Mouse (Mus musculus) MEL (cell line): ENCODE results near the gene Hps5. TPM values are rescaled to one million over a fixed set of nuclear protein-coding genes. Genes with fewer than 3 reads are reported as not detected.

ENCODE experiments used
- DNase-seq: peaks from one replicate; pipeline ENCODE4 v3.0.0; 2011; ENCODE audit warnings: low read depth, low spot score
- H3K27ac ChIP-seq: 2 replicates; pipeline ENCODE4 v1.5.1; 2012; ENCODE audit warnings: low read depth, mild to moderate bottlenecking, control low read depth, low read length, moderate library complexity; ENCODE audit not compliant: control insufficient read depth
- H3K27me3 ChIP-seq, 2 experiments: fragments of 150-350 bp in 1 of 2; sonication (generic) in 1 of 2; 2 replicates each; pipeline ENCODE4 v1.6.1; 2012; ENCODE audit warnings: low read length in 2 of 2, mild to moderate bottlenecking in 2 of 2, improper control_type of control experiment in 1 of 2, moderate library complexity in 1 of 2; ENCODE audit not compliant: insufficient read depth in 2 of 2, control insufficient read depth in 1 of 2
- H3K36me3 ChIP-seq, 2 experiments: 2 replicates each; pipeline ENCODE4 v1.6.1; 2012 to 2014; ENCODE audit warnings: low read length in 2 of 2, improper control_type of control experiment in 1 of 2, inconsistent platforms in 1 of 2, mild to moderate bottlenecking in 1 of 2; ENCODE audit not compliant: insufficient read depth in 2 of 2, control insufficient read depth in 1 of 2
- H3K4me1 ChIP-seq, 2 experiments: fragments of 150-350 bp in 1 of 2; sonication (generic) in 1 of 2; 2 replicates each; pipeline ENCODE4 v1.6.1; 2012; ENCODE audit warnings: low read length in 2 of 2, improper control_type of control experiment in 1 of 2, mild to moderate bottlenecking in 1 of 2; ENCODE audit not compliant: insufficient read depth in 2 of 2, control insufficient read depth in 1 of 2
- H3K4me3 ChIP-seq, 2 experiments: fragments of 150-350 bp in 1 of 2; sonication (generic) in 1 of 2; 2 replicates each; pipeline ENCODE4 v1.5.1; 2012; ENCODE audit warnings: low read depth in 2 of 2, low read length in 2 of 2, mild to moderate bottlenecking in 2 of 2, moderate library complexity in 2 of 2, control low read depth in 1 of 2, improper control_type of control experiment in 1 of 2; ENCODE audit not compliant: control insufficient read depth in 1 of 2, insufficient read depth in 1 of 2
- H3K79me2 ChIP-seq: 2 replicates; pipeline ENCODE4 v1.6.1; 2012; ENCODE audit warnings: mild to moderate bottlenecking, low read length, moderate library complexity; ENCODE audit not compliant: control insufficient read depth, poor library complexity, insufficient read depth
- H3K9ac ChIP-seq: 2 replicates; pipeline ENCODE4 v1.6.1; 2012; ENCODE audit warnings: low read depth, mild to moderate bottlenecking, control low read depth, low read length, moderate library complexity; ENCODE audit not compliant: control insufficient read depth, poor library complexity, severe bottlenecking
- H3K9me3 ChIP-seq: fragments of 150-350 bp; sonication (generic); replicated peaks from 2 replicates; pipeline ENCODE4 v1.6.1; 2012; ENCODE audit warnings: mild to moderate bottlenecking, low read length, improper control_type of control experiment, moderate library complexity; ENCODE audit not compliant: insufficient read depth
- CHD2 ChIP-seq: IDR thresholded peaks from 2 replicates; pipeline ENCODE4 v1.6.1; 2011; ENCODE audit warnings: low read length, improper control_type of control experiment
- ETS1 ChIP-seq: IDR thresholded peaks from 2 replicates; pipeline ENCODE4 v1.6.1; 2012; ENCODE audit warnings: low read depth, mild to moderate bottlenecking, inconsistent platforms, low read length, improper control_type of control experiment, moderate library complexity
- MAX ChIP-seq: IDR thresholded peaks from 2 replicates; pipeline ENCODE4 v1.6.1; 2011; ENCODE audit warnings: low read length, improper control_type of control experiment
- MEF2A ChIP-seq: IDR thresholded peaks from 2 replicates; pipeline ENCODE4 v1.6.1; 2014; ENCODE audit warnings: low read depth, mild to moderate bottlenecking, inconsistent platforms, low read length, improper control_type of control experiment; ENCODE audit not compliant: poor library complexity, insufficient replicate concordance, severe bottlenecking; ENCODE audit errors: extremely low read depth
- MXI1 ChIP-seq: IDR thresholded peaks from 2 replicates; pipeline ENCODE4 v1.6.1; 2011; ENCODE audit warnings: mild to moderate bottlenecking, low read depth, low read length, improper control_type of control experiment
- MYB ChIP-seq: IDR thresholded peaks from 2 replicates; pipeline ENCODE4 v1.6.1; 2011; ENCODE audit warnings: mild to moderate bottlenecking, low read depth, low read length, improper control_type of control experiment
- MYC ChIP-seq: IDR thresholded peaks from 2 replicates; pipeline ENCODE4 v1.6.1; 2011; ENCODE audit warnings: low read depth, mild to moderate bottlenecking, low read length, improper control_type of control experiment, moderate library complexity
- POLR2AphosphoS5 ChIP-seq: IDR thresholded peaks from 2 replicates; pipeline ENCODE4 v1.6.1; 2012; ENCODE audit warnings: low read depth, borderline replicate concordance, mild to moderate bottlenecking, inconsistent platforms, low read length, moderate library complexity, mixed read lengths
- RCOR1 ChIP-seq: IDR thresholded peaks from 2 replicates; pipeline ENCODE4 v1.6.1; 2012; ENCODE audit warnings: low read depth, mild to moderate bottlenecking, inconsistent platforms, low read length, improper control_type of control experiment
- SIN3A ChIP-seq: IDR thresholded peaks from 2 replicates; pipeline ENCODE4 v1.6.1; 2012; ENCODE audit warnings: low read length, improper control_type of control experiment, inconsistent platforms
- TAL1 ChIP-seq: IDR thresholded peaks from 2 replicates; pipeline ENCODE4 v1.6.1; 2012; ENCODE audit warnings: mild to moderate bottlenecking, inconsistent platforms, low read length, moderate library complexity, mixed read lengths
- TBP ChIP-seq: IDR thresholded peaks from 2 replicates; pipeline ENCODE4 v1.8.0; 2011; ENCODE audit warnings: low read depth, low read length, improper control_type of control experiment
- UBTF ChIP-seq: IDR thresholded peaks from 2 replicates; pipeline ENCODE4 v1.6.1; 2012; ENCODE audit warnings: low read depth, mild to moderate bottlenecking, inconsistent platforms, low read length, improper control_type of control experiment, moderate library complexity, borderline replicate concordance; ENCODE audit not compliant: insufficient read depth
- USF1 ChIP-seq: IDR thresholded peaks from 2 replicates; pipeline ENCODE4 v1.6.1; 2014; ENCODE audit warnings: low read depth, mild to moderate bottlenecking, inconsistent platforms, low read length, improper control_type of control experiment, moderate library complexity
- ZKSCAN1 ChIP-seq: IDR thresholded peaks from 2 replicates; pipeline ENCODE4 v1.6.1; 2012; ENCODE audit warnings: low read depth, mild to moderate bottlenecking, inconsistent platforms, low read length, improper control_type of control experiment, moderate library complexity
- ZNF384 ChIP-seq: IDR thresholded peaks from 2 replicates; pipeline ENCODE4 v1.6.1; 2012; ENCODE audit warnings: low read depth, mild to moderate bottlenecking, inconsistent platforms, low read length, improper control_type of control experiment
- polyA plus RNA-seq, 2 experiments: library from polyadenylated mRNA; stranded (reverse) in 1 of 2; unstranded in 1 of 2; fragments of >175 nt in 1 of 2; fragments of >200 nt in 1 of 2; gene quantifications; 2 replicates each; pipeline versions ENCODE4 v1.2.1 to v1.2.4; 2012; ENCODE audit warnings: low replicate concordance in 2 of 2, low read depth in 1 of 2; ENCODE audit not compliant: insufficient read length in 2 of 2, insufficient read depth in 1 of 2, missing spikeins in 1 of 2
- total RNA-seq: library from RNA; depleted of rRNA; stranded (reverse); fragments of 300-350 nt; gene quantifications from 2 replicates; pipeline ENCODE4 v1.2.3, GENCODE M21; 2012

Hps5 gene
- total and polyA plus RNA-seq, 3 experiments = 19.3 to 20.2 TPM; not detected in 1

DNA sequence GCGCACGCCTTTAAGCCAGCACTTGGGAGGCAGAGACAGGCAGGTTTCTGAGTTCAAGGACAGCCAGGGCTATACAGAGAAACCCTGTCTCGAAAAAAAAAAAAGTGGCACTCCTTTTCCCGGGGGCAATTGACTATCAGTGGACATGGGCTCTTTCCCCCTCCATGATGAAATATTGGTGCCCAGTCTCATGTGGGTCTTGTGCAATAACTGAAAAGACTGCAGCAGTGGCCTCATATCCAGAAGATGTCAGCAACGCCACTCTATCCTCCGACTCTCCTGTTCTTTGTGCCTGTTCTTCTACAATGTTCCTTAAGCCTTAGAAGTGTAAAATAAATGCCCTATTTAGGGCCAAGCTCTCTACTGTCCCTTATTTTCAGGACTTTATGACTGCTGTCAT is 14.5 kb upstream of the Hps5 start:
- no peak for DNase-seq
- Histone ChIP-seq H3K79me2 (no peaks in the 10 kb centered on the region), H3K4me1 (no peaks in the 10 kb centered on the region), H3K27ac (no peak overlapping the region), H3K36me3 (peaks cover 0 to 49% of the 10 kb centered on the region in 2 experiments; a peak in 2 of 4 replicates), H3K9me3 (no peaks in the 10 kb centered on the region), H3K9ac (no peak overlapping the region), H3K4me3 (no peak overlapping the region)
- TF ChIP-seq MYB = no peak
- no peak for TF ChIP-seq MEF2A
- no peak for TF ChIP-seq ZNF384
- no peak for TF ChIP-seq POLR2AphosphoS5
- TF ChIP-seq RCOR1 = no peak
- TF ChIP-seq MYC = no peak
- no peak for TF ChIP-seq UBTF
- TF ChIP-seq TAL1 = no peak
- no peak for TF ChIP-seq SIN3A
- no peak for TF ChIP-seq CHD2
- TF ChIP-seq USF1 = no peak
- TF ChIP-seq ETS1 = no peak
- no peak for TF ChIP-seq ZKSCAN1
- TF ChIP-seq, all 39 proteins: peak for 0
- no peaks in the 10 kb centered on the region for H3K27me3 ChIP-seq

DNA sequence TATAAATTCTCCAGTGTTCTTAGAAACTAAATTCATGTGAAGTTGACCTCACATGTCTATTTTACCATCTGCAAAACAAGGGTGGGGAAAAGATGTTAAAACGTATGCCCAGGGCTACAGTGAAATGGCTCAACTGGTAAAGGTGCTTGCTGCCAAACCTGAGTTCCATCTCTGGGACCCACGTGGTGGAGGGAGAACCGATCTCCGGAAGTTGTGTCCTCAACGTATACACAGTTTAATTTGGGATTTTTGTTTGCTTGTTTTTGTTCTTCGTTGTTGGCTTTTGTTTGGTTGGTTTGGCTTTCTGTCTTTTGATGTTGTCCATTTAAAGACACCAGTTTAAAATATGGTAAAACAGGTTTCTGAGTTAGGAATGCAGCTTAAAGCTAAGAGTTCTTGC is 915 bp upstream of the Hps5 start:
- TF ChIP-seq MYB (no peak), MAX (peak; percentile 69), USF1 (peak; percentile 59), MYC (peak; percentile 95), TBP (0 out of 2 replicates have a peak, but pooled peaks have one; percentile 2), SIN3A (0 out of 2 replicates have a peak, but pooled peaks have one; percentile 40), MXI1 (peak; percentile 94), ZKSCAN1 (no peak)
- H3K27ac ChIP-seq = peak overlapping the region; percentile 73; the same call in 1 of the 2 replicates
- peak overlapping the region; percentile 95 for H3K9ac ChIP-seq
- peaks cover 26 to 34% of the 10 kb centered on the region in 2 experiments for H3K36me3 ChIP-seq
- peaks cover 50% of the 10 kb centered on the region for H3K79me2 ChIP-seq
- H3K9me3 ChIP-seq = no peaks in the 10 kb centered on the region
- H3K27me3 ChIP-seq = no peaks in the 10 kb centered on the region
- DNase-seq = peak; percentile 54
- peaks cover 8 to 15% of the 10 kb centered on the region in 2 experiments for H3K4me1 ChIP-seq
- H3K4me3 ChIP-seq = peak overlapping the region; percentile 85 to 94
